Mouse (Mus musculus) ES-Bruce4 (cell line): Measurements from ENCODE around the gene 1700014D04Rik.

Experiments
- CTCF ChIP-seq: IDR thresholded peaks from one replicate; pipeline ENCODE4 v1.8.1; 2011; ENCODE audit warnings: low read depth, low read length
- EP300 ChIP-seq: IDR thresholded peaks from 2 replicates; pipeline ENCODE4 v1.6.1; 2011; ENCODE audit warnings: low read depth, low read length; ENCODE audit not compliant: insufficient read depth

- TF ChIP-seq EP300 (no peak), CTCF (no peak)
Measured at GRCm38 (mm10) chr13:59779213-59779612, 32.7 kb upstream of the 1700014D04Rik start.
